Mouse (Mus musculus) thymus, postnatal 0 days (tissue): ENCODE measurements around the gene Cish. TPM values are rescaled to one million over a fixed set of nuclear protein-coding genes. Genes with fewer than 3 reads are reported as not detected.
"Not testable (repeated sequence)": the region's sequence is repeated elsewhere in the genome, so short reads cannot be mapped to it uniquely, and the experiment has no call there.

Experiments
- DNase-seq: peaks from one replicate; pipeline ENCODE4 v3.0.0-alpha.2; 2015; ENCODE audit warnings: low spot score
- polyA plus RNA-seq: library from polyadenylated mRNA; unstranded; fragments of >200 nt; fragmentation: Nextera tagmentation; extraction: Ambion mirVana; gene quantifications from 2 replicates; pipeline ENCODE4 v1.2.1, GENCODE M21; 2015

Cish gene
- polyA plus RNA-seq, 1 experiment from 2014 or later, result 12.9 TPM

DNA sequence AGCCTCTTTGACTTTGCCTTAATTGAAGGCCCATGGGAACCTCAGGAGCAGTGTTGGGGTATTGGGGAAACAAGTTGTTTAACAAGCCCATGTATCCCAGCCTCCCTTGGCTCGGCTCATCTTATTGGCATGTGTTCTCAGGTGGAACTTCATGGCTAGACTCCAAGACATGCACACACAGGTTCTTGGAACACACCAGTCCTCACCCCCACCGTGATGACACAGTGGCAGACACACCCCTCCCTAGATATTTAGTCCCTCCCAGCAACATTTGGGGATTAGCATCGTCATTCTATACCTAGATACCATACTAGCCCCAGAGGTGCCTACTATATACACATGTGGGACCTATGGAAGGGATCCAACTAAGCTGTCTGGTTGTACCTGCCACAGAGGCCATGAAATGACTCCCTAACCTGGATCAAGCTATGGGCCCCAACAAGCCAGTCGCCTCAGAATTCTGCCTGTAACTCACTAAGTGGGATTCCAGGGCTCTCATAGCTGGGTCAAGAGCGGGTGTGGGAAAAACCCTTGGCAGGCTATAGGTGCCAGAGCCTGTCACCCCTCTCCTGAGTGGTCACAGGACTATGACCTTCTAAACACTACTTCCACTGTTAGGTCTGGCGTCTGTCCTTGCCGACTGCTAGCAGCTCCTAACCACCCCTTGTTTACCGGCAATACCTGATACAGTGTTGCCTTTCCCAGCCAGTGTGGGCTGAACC is 2.4 kb downstream of the Cish start:
- no peak for DNase-seq

DNA sequence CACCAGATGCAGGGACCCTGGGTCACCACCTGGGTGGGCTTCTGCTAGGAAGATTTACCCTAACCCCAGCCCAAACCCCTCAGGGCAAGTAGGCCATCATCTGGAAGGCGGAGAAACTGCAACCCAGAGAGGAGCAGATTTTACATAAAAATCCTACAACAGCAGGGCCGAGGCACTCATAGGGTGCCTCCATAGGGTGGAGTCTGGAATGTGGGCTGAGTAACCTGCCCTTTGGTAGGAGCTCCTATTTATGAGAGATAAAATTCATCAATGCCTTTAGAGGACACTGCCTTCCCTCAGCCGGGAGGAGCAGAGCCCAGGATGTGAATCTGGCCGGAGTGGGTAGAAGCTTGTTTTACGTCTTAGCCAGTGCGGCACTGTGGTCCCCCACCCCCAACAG is 3.0 kb downstream of the Cish start:
- DNase-seq, result no peak

DNA sequence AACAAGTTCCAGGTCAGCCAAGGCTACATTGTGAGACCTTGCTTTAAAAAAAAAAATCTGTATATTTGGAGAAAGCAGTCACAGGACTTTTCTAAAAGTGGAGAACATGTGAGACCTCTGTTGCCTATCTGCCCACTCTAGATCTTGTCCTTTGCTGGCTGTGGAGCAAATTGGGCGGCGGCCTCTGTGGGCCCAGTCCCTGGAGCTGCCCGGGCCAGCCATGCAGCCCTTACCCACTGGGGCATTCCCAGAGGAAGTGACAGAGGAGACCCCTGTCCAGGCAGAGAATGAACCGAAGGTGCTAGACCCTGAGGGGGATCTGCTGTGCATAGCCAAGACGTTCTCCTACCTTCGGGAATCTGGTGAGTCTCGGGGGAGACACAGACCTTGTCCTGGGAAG is 4.0 kb downstream of the Cish start:
- no peak for DNase-seq

DNA sequence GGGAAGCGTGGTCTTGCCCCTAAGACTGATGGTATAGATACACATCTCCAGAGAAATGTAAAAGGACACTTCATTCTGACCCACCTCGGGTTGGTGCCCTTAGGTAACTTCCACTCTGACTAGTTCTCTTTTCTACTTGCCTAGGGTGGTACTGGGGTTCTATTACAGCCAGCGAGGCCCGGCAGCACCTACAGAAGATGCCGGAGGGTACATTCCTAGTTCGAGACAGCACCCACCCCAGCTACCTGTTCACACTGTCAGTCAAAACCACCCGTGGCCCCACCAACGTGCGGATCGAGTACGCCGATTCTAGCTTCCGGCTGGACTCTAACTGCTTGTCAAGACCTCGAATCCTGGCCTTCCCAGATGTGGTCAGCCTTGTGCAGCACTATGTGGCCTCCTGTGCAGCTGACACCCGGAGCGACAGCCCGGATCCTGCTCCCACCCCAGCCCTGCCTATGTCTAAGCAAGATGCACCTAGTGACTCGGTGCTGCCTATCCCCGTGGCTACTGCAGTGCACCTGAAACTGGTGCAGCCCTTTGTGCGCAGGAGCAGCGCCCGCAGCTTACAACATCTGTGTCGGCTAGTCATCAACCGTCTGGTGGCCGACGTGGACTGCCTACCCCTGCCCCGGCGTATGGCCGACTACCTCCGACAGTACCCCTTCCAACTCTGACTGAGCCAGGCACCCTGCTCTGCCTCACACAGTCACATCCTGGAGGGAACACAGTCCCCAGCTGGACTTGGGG is 4.6 kb downstream of the Cish start:
- DNase-seq, result no peak

DNA sequence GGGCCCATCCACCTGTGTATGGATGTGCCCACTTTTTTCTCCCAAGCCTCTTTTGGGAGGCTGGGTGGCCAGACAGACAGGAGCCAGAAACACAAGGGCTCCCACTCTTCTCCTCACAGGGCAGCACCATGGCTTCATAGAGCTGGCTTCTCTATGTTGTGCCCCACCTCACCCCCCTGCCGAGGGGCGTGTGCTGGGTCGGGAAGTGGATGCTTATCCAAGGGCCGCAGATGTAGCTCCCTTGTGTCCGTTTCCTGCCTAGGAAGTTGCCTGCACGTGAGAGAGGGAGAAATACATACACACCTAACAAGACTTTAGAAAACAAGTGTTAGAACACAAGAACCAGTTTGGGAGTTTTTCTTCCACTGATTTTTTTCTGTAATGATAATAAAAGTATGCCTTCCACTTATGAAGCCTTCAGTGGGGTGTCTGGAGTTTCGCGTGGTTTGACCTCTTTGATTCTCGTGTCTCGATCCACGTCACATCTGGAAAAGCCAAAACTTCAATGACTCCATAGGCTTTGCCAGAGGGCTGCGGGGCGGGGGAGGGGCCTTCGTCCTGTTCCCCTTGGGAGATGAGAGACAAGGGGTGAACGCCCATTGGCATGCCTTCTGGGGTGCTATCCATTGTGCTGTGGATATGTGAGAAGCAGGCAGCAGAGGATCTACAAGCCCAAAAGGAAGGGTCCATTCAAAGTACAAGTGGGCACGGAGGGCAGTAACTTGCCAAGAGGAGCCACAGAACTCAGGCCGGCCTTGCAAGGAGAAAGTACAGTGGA is 5.9 kb downstream of the Cish start:
- no peak for DNase-seq

DNA sequence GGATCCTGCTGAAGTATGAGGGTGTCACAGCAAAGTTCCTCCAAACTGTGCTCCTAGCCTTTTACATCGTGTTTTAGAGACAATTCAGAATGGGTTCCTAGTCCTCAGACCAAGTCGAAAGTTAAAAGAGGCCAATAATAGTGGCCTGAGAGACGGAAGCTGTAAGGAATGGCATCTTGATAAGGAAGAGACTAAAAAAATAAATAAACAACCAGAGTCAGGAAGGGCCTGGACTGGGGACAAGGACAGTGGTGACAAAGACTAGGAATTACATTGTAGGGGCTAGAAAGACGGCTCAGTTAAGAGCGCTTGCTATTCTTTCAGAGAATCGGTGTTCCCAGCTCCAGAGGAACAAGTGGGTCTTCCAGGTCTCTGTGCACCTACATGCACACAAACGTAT is 6.8 kb downstream of the Cish start:
- DNase-seq, result no peak

DNA sequence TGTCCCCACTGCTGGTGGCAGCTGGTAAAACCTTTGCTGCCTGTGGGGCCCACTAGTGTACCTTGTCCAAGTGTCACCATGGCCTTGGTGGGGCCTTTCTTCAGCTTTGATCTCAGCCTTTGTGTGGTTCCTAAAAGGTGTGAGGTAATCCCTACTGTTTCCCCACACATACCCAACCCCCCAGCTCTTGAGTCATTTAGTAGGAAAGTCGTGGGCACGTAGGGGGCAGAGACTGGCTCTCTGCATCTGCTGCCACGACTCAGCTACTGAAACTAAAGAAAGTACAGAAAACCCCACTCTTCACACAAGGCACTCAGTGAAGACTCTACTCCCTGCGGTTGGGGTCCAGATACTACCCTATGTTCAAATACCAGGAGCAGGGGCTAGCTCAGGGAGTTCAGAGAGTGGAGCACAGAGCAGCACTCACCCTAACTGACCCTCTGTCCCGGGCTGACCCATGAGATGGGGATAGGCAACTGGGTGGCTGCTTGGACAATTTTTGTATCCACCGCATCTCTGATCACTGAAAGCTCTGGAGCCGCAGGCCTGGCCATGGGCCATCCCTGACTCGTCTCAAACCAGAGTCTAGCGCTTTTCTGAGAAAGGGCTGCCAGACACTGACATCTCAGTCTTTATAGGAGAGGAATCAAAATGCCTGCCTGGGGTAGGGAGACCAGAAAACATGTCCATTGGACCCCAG is 7.4 kb downstream of the Cish start:
- DNase-seq, result no peak

DNA sequence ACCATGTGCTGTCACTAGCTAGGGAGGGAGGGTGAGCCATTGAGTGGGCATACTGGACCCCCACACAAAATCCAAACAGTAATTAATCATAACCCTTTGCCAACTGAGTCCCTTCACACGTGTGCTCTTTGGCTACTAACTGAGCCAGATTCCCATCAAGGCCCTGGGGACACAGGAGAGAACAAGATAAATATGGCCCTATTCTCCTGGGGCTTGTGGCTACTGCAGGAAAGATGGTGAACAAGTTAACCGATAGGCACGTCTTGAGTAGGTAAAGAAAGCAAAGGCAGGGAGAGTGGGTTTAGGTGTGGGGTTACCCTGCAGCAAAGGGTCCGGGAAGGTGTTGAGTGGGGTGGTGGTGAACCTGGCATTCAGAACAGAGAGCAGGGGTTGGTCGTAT is 8.1 kb downstream of the Cish start:
- no peak for DNase-seq

DNA sequence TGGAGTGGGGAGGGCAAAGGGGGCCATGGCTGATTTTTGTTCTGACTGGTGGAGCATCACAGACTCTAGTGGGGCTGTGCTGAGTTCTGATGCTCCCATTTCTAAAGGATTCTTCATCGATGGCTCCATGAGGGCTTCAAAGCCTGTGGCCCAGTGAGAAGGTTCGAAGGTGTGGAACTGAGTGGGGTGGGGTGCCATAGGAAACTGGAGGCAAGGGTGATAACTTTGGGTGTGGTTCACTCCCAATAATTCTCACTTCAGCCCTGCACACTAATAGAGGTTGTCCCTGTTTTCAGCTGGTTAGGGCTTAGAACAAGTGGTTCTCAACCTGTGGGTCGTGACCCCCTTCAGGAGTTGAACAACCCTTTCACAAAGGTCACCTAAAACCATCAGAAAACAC is 8.6 kb downstream of the Cish start:
- no peak for DNase-seq

DNA sequence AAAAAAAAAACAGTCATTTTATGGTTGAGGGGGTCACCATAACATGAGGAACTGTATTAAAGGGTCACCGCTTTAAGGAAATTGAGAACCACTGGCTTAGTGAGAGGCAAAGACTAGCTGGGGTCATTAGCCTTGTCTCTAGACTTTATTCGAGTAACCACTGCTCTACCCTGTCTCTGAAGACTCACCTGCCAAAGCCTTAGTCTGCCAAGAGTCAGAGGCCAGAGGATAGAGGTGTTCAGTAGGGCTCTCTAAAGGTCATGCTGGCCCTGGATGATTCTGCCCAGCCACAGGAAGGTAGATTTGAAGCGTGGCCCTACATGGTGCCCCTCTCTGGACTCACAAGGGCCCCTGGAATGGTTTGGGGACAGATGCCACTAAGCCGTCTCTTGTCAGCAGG is 9.2 kb downstream of the Cish start:
- DNase-seq, result no peak

DNA sequence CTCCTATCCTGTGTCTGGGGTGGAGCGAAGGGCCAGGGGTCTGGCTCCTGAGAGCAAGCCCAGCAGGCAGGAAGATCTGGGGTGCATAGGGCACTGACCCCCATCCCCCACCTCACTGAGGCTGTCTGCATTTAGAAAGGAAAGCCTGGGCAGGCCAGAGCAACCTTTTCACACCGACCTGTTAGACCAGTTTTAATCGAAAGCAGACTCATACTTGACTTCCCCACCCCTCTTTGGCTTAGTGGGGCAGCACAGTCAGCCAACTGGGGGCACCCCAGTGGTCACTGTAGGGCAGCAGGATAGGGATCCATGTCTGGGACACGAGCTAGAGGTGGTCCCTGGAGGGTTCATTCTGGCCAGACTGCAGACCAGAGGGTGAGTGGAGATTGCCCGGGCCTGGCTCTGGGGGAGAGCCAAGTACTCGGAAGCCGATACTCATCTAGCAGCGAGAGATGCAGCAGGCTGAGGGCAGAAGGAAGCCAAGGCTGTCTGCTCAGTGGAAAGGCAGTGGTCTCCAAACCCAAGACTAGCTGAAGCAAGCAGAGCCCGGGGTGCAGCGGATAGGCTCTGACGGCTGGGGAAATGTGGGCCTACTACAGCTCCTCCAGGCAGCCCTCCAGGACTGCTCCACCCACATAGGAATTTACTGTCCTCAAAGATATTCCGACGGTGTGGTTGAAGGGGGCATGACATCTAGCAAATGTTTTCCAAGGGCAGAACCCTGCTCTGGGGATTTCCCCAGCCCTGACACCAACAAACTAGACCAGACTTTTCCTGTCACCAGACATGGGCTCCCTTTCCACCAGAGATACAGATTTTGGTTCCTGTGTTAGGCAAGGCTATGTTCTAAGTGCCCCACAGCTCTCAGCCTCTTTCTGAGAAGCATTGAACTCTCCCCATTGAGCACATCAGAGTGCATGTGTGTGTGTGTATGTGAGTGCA is 10.0 kb downstream of the Cish start:
- DNase-seq, result no peak

DNA sequence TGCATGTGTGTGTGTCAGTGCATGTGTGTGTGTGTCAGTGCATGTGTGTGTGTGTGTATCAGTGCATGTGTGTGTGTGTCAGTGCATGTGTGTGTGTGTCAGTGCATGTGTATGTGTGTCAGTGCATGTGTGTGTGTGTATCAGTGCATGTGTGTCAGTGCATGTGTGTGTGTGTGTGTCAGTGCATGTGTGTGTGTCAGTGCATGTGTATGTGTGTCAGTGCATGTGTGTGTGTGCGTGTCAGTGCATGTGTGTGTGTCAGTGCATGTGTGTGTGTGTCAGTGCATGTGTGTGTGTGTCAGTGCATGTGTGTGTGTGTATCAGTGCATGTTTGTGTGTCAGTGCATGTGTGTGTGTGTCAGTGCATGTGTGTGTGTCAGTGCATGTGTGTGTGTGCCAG is 10.8 kb downstream of the Cish start:
- DNase-seq, result not testable (repeated sequence)

DNA sequence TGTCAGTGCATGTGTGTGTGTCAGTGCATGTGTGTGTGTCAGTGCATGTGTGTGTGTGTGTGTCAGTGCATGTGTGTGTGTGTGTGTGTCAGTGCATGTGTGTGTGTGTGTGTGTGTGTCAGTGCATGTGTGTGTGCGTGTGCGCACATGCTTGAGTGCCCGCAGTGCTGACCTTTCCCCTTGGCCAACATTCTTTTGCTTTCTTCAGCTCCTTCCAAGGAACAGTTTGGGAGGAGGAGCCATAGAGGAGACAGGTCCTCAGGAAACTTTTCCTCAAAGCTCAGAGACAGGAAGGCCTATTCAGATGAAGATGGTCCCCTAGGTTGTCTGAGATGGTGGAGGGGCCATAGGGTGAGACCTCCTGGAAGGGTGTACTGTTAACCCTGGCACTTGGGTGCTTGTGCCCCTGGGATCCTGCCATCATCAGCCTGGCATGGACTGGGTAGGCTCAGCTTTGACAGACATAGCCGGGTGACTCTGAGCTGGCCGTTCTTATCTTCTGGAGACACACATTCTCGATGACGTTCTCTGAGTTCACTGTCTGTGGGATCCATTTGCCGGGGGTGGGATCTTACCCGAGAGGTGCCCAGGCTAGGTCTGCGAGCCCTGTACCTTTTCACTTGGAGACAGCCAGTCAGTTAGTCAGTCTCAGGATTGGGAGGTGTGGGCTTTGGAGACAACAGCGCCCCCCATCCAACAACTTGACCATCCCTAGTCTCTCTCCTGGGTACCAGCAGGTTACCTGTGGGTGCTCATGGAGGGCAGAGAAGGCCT is 11.5 kb downstream of the Cish start:
- no peak for DNase-seq

DNA sequence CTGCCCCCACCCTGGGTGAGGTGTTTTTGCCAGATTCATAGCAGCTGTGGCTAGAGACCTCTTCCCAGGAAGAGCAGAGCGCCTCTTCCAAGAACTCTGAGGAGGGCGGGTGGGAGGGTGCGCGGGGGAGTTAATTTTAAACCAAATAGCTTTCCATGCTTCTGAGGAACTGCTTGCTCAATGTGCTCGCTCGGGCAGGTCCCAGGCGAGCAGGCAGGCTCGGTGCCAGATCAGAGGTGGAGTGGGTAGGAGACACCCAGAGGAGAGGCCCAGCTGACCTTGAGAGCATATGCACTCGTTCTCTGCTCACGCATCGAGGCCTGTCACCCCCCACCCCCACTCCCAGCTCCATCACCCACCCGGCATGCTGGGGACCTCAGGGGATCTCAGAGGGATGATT is 12.1 kb downstream of the Cish start:
- DNase-seq, result no peak

DNA sequence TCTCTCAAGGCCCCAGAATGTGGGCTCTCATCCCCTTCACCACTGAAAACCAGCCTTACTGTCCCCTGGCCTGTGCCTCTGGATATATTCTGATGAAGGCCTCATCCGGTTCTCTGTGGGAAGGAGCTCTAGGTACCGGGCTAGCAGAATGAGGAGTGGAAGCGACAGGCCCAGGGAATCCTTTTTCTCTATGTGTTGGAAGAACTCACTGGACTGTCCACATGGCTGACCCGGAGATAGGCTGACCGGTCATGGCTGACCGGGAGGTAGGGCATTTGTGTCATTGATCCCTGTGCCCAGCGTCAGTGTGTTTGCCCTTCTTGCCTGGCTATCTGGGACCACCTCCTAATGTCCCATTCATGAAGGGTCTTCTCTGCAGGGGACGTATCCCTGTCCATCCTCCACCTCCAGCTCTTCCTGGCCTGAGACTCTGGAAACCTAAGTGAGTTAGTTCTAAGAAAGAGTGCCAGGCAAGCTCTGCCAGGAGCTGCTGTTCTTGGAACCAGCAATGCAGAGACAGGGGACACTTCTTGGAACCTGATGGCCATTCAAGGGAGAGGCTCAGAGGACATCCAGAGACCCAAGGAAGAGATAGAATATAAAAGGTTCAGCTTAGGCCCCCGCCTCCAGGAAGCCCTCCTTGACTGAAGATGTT is 12.6 kb downstream of the Cish start:
- no peak for DNase-seq

DNA sequence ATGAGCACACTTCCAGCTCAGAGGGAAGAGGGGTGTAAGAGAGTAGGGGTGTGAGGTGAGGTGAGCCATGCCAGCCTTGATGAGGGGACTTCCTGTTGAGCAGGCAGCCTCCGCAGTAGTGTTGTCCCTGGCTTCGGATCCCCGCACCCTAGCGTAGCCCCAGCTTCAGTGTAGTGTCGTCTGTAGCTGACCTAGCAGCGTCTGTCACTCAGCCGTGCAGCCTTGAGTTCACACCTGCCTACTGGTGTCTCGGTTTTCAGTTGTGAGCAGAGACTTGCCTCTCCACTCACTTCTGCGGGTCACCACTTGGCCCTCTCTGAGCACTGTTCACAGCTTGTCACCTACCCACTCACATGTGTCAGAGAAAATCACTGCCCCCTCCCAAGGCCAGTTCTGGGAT is 13.3 kb downstream of the Cish start:
- no peak for DNase-seq

DNA sequence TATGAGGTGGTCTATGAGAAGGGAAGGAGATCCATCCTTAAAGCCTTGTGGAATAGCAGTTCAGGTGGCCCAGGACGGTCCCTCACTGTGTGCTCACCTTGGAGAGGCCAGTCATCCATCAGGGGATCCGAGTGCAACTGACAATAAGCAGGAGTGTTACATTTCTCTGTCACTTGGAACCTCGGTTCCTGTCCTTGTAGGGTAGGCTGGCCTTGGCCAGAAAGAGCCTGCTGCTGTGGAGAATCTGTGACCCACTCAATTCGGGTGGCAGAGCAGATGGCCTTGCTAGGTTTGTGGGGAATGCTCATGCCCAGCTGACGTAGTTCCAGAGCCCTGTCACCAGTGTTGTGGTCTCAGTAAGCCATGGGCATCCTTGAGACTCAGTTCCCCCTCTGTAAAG is 13.8 kb downstream of the Cish start:
- no peak for DNase-seq

DNA sequence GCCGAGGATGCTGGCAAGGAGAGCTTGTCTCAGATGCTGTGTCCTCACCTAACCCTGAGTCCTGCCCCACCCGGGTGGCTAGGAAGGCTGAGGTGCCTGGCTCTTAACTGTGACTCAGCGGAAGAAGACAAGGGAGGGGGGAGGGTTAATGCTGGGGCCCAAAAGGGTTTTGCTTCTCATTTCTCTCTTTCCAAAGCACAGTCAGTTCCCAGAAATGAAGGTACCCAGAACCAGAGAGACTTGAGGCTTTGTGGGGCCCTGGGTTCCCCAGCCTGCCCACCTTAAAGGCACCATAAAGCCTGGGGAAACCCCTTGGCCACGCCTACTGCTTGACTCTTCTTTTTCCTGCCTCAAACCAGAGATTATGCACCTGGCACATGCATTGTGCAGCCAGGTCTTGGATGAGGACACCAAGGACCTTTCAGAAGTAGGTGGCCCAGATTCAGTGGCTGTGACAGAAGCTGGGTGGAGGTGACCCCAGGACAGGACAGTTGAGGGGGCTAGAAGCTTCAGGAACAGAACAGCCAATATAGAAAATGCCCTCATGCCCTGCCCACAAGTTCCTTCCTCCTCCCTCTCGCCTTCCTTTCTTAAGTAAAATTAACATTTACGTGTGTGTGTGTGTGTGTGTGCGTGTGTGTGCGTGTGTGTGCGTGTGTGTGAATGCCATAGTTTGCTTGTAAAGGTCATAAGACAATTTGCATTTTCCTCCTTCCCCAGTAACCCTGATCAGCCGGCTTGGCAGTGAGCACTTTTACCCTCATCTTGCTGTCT is 17.2 kb downstream of the Cish start:
- DNase-seq, result peak; percentile 79

DNA sequence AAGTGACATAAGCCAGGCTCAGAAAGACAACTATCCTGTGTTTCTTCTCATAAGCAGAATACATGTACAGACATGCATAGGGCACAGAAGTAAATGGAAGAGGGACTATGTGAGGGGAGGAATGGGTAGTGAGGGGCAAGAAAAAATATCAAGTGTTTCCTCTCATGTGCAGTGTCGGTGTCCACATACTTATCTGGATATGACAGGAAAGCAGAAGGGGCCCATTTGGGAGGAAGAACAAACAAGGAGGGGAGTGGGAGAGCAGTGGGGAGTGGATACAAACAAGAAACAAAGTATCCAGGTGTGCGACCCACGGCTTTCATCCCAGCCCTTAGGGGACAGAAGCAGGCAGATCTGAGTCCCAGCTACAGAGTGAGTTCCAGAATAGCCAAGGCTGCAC is 18.1 kb downstream of the Cish start:
- no peak for DNase-seq
